Mouse (Mus musculus): ENCODE data around the gene Golt1a. TPM values are rescaled to one million over a fixed set of nuclear protein-coding genes. Genes with fewer than 3 reads are reported as not detected.

Gene Golt1a
- polyA plus RNA-seq, 1 experiment from 2014 or later, result not detected

DNA sequence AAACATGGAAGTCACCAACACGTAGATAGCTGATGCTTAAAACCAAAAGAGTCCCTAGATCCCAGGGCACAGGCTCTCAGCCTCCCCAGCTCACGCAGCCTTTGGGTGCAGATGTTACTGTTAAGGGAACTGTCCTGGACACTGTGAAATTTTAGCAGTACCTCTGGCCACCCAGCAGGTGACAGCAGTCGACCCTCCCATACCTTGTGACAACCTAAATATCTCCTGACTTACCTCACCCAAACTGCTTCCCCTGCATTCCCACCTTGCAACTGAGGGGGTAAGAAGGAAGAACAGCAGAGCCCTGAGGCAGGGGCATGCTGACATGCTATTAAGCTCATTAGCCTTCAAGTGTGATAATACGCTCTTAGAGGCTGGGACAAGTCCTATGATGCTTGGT is 1.6 kb downstream of the Golt1a start:
- no peaks in the 10 kb centered on the region for H3K36me3 ChIP-seq
- no peaks in the 10 kb centered on the region for H3K9me3 ChIP-seq
- WGBS, result 58% methylated on average over 4 of the region's 4 CpGs
- H3K9ac ChIP-seq, result no peak overlapping the region
- H3K4me2 ChIP-seq, result no peak overlapping the region
- H3K4me3 ChIP-seq, result no peak overlapping the region
- H3K27ac ChIP-seq, result 0 out of 2 replicates have a peak overlapping the region, but pooled peaks have one; percentile 69
- H3K4me1 ChIP-seq (replicated peaks), result peaks cover 22% of the 10 kb centered on the region
- H3K27me3 ChIP-seq, result no peaks in the 10 kb centered on the region
- ATAC-seq (ENCODE audit: low FRiP score), result 0 out of 2 replicates have a peak, but pooled peaks have one; percentile 14

DNA sequence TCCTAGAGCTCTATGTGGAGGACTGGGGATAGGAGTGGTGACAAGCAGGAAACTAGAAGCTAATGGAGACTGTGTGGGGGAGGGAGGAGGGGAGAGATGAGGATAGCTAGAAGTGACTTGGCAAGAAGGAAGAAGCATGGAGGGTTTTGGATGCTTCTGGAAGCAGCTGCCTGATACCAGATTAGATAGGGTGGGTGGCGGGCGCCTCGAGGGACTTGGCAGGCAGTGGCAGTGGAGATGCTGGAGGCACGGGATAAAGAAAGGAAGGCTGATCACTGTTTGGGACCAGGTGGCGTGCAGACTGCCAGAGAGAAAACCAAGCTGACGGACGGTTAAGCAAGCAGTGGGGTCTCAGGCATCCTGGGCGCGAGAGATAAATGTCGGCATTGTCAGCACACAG is 2.3 kb downstream of the Golt1a start:
- peak; percentile 40 for ATAC-seq (ENCODE audit: low FRiP score)
- Histone ChIP-seq H3K27me3 (no peaks in the 10 kb centered on the region), H3K4me3 (no peak overlapping the region), H3K9me3 (no peaks in the 10 kb centered on the region), H3K9ac (peak overlapping the region; percentile 39; the same call in 1 of the 2 replicates), H3K27ac (peak overlapping the region; percentile 69), H3K4me1 (replicated peaks) (peaks cover 20% of the 10 kb centered on the region), H3K36me3 (no peaks in the 10 kb centered on the region), H3K4me2 (peak overlapping the region; percentile 31; the same call in 1 of the 2 replicates)
- WGBS, result 16% methylated on average over 10 of the region's 10 CpGs

DNA sequence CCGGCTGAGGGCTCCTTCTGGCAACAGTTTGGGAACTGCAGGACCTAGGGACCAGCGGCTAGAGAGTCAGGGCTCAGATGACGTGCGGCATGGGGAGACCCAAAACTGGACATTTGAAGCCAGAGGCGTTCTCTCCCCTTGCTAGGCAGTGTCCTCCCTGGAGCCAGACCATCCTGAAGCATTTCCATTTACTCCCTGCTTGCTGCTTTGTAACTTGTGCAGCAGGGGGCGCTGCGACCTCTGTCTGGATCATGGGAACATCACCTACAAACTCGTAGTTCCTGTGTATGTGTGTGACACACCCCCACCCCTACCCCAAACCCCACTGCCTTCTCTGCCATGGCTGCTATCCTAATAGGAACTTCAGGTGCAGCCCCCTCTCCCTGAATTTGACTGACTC is 4.8 kb downstream of the Golt1a start:
- no peak overlapping the region for H3K9ac ChIP-seq
- ATAC-seq (ENCODE audit: low FRiP score), result no peak
- H3K27me3 ChIP-seq, result no peaks in the 10 kb centered on the region
- WGBS, result 20% methylated on average over 8 of the region's 8 CpGs
- no peak overlapping the region for H3K4me2 ChIP-seq
- H3K27ac ChIP-seq, result no peak overlapping the region
- H3K36me3 ChIP-seq, result no peaks in the 10 kb centered on the region
- no peak overlapping the region for H3K4me3 ChIP-seq
- H3K9me3 ChIP-seq, result no peaks in the 10 kb centered on the region
- H3K4me1 ChIP-seq (replicated peaks), result peaks cover 19% of the 10 kb centered on the region

DNA sequence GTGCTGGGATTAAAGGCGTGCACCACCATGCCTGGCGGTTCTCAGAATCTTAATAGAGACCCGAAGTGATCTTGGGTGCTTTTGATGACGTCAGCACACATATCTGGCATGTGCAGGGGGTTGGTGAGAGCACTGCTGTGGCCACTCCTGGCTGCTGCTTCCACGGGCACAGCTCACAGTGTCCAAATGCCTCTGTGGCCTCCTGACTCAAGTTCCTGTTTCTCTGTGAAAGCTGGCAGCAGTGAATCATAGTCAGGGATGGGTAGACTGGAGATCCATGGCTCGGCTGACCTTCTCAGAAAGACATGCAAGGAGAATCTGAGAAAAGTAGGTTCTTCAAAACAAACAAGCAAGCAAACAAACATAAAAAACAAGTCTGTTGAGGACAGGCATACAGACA is 6.2 kb downstream of the Golt1a start:
- H3K4me2 ChIP-seq, result no peak overlapping the region
- H3K27me3 ChIP-seq, result no peaks in the 10 kb centered on the region
- H3K27ac ChIP-seq, result no peak overlapping the region
- no peak overlapping the region for H3K9ac ChIP-seq
- no peaks in the 10 kb centered on the region for H3K36me3 ChIP-seq
- H3K4me3 ChIP-seq, result no peak overlapping the region
- H3K4me1 ChIP-seq (replicated peaks), result peaks cover 20% of the 10 kb centered on the region
- no peak for ATAC-seq (ENCODE audit: low FRiP score)
- H3K9me3 ChIP-seq, result no peaks in the 10 kb centered on the region
- WGBS, result 86% methylated on average over 6 of the region's 6 CpGs

DNA sequence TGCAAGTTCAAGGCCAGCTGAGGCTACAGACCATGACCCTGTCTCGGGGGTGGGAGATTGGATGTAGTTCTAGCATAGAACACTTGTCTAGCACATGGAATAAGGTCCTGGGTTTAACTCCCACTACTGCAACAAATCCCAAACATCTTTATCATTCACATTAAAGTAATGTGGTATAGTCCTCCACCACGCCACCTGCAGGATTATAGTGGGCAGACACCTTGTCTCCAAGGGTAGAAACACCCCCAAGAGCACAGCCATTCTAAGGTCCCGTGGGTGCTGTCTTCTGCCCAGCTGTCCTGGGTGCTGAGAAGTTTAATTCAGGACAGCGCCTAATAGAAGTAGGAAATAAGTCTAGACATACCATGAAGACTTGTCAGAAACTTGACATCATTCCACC is 7.0 kb downstream of the Golt1a start:
- Histone ChIP-seq H3K9me3 (no peaks in the 10 kb centered on the region), H3K4me2 (no peak overlapping the region), H3K36me3 (no peaks in the 10 kb centered on the region), H3K4me3 (no peak overlapping the region), H3K4me1 (replicated peaks) (peaks cover 25% of the 10 kb centered on the region), H3K9ac (no peak overlapping the region), H3K27ac (no peak overlapping the region), H3K27me3 (no peaks in the 10 kb centered on the region)
- no peak for ATAC-seq (ENCODE audit: low FRiP score)
- 86% methylated on average over 4 of the region's 4 CpGs for WGBS

DNA sequence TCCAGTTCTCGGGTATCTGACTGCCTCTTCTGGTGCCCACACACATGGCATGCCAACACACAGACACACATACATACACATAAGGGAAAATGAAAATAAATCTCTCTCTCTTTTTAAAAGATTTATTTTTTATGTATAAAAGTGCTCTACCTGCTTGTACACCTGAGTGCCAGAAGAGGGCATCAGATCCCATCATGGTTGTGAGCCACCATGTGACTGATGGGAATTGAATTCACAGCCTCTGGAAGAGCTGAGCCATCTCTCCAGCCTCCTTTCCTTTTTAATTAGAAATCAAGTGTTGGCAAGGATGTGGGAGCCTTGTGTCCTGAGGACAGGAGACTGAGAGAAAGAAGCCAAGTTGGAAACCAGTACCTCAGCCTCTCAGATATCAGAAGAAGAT is 7.5 kb downstream of the Golt1a start:
- Histone ChIP-seq H3K36me3 (no peaks in the 10 kb centered on the region), H3K27me3 (no peaks in the 10 kb centered on the region), H3K4me3 (no peak overlapping the region), H3K4me2 (no peak overlapping the region), H3K9me3 (no peaks in the 10 kb centered on the region), H3K27ac (no peak overlapping the region), H3K9ac (no peak overlapping the region), H3K4me1 (replicated peaks) (peaks cover 20% of the 10 kb centered on the region)
- ATAC-seq (ENCODE audit: low FRiP score), result no peak
- 93% methylated on average over 1 of the region's 1 CpGs for WGBS

DNA sequence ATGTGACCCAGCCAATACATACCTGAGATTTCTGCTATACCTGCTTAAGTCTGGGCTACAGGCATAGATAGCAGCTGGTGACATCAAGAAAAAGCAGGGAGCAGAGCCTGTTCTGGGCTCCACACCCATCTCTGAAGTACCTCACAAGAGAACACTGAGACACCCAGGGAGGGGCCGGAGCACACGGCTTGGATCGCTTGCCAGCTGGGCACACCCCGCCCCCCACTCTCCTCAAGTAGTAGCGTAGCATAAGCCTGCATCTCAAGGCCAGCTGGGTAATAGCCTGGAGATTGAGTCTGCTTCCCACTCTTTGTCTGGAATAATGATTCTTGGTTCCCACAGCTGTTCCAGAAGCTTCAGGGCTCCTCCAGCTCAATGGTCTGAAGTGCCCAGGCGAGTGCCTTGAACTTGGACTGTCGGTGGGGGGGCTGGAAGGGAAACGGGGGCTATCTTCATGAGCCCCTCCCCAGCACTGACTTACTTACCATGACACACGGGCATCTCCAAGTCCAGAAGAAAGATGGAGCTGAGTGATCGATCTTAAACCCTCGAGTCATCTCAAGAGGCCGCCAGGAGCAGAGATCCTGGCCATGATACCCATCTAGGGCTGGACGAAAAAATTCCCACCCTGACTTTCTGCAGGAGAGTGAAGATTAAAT is 11.8 kb downstream of the Golt1a start, which contains the start of gene Kiss1:
Gene Kiss1 (plus strand): TSS at position 609 of the 659 bp plus-strand sequence.
- H3K9ac ChIP-seq, result no peak within 1 kb of the TSS
- no peak within 1 kb of the TSS for H3K4me2 ChIP-seq
- H3K4me1 ChIP-seq (replicated peaks), result peaks cover 19% of the 10 kb centered on the region
- no peaks in the 10 kb centered on the region for H3K36me3 ChIP-seq
- H3K9me3 ChIP-seq, result no peaks in the 10 kb centered on the region
- WGBS, result 80% methylated on average over 13 of the region's 13 CpGs
- no peak within 1 kb of the TSS; the same call in 1 of the 2 replicates for H3K27ac ChIP-seq
- ATAC-seq (ENCODE audit: low FRiP score), result 0 out of 2 replicates have a peak, but pooled peaks have one; percentile 36
- no peak within 1 kb of the TSS for H3K4me3 ChIP-seq
- 0 out of 2 replicates have a peak, but pooled peaks cover 3% of the 10 kb centered on the region for H3K27me3 ChIP-seq

DNA sequence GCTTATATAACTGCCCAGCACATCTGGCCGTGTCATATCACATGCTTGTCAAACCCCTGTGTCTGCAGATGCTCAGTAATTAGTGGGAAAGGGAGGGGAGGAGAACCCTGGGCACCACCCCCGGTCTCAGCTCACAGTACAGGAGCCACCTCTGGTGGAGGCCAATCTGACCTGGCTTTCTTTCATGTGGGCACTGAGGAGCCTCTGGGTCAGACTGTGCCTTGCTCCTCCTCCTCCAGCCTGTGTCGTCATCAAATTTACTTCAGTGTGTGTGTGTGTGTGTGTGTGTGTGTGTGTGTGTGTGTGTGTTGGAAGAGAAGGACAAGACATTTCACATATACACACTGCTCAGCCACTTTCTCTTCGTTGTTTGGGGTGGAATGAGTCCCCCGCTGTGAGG is 13.7 kb downstream of the Golt1a start:
- Histone ChIP-seq H3K36me3 (no peaks in the 10 kb centered on the region), H3K4me2 (no peak overlapping the region), H3K9me3 (no peaks in the 10 kb centered on the region), H3K27me3 (peaks cover 14% of the 10 kb centered on the region), H3K4me1 (replicated peaks) (peaks cover 19% of the 10 kb centered on the region), H3K27ac (no peak overlapping the region; the same call in 1 of the 2 replicates), H3K4me3 (no peak overlapping the region), H3K9ac (no peak overlapping the region)
- WGBS, result 59% methylated on average over 5 of the region's 5 CpGs
- ATAC-seq (ENCODE audit: low FRiP score), result no peak

DNA sequence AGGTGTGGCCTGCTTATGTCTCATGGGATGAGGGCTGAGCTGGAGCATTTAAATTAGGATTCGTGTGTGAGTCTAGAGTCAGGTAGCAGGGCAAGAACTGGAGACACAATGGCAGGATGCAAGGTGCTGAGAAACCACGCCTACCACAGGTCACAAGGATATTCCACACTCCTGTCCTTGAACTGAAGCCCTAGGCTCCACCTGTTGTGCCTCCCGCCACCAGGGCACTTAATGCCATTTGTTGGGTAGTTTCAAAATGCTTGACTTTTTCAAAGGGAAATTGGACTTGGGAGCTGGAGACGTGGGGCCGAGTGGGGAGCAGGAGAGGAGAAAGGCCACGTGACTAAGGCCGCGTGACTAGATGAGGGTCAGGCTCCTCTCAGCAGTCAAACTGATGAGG is 16.4 kb downstream of the Golt1a start:
- Histone ChIP-seq H3K4me2 (no peak overlapping the region), H3K4me1 (replicated peaks) (peaks cover 34% of the 10 kb centered on the region), H3K4me3 (no peak overlapping the region), H3K9ac (no peak overlapping the region), H3K36me3 (no peaks in the 10 kb centered on the region), H3K9me3 (no peaks in the 10 kb centered on the region), H3K27me3 (peaks cover 29% of the 10 kb centered on the region), H3K27ac (no peak overlapping the region)
- ATAC-seq (ENCODE audit: low FRiP score), result no peak
- 88% methylated on average over 8 of the region's 8 CpGs for WGBS

DNA sequence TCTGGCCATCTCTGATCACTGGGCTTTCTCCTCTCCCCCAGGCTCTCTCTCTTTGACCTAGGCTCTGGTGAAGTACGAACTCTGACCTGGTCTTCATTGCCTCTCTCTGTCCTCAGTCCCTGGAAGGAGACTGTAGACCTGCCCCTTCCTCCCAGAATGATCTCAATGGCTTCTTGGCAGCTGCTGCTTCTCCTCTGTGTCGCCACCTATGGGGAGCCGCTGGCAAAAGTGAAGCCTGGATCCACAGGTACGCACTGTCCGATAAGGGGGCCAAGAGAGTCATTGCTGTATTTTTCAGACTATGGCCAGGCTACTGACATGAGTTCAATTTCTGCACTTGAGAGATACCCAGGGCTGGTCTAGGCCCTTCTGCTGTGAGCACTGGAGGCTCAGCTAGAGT is 17.5 kb downstream of the Golt1a start:
- Histone ChIP-seq H3K4me3 (no peak overlapping the region), H3K9me3 (no peaks in the 10 kb centered on the region), H3K27me3 (peaks cover 29% of the 10 kb centered on the region), H3K9ac (no peak overlapping the region), H3K36me3 (no peaks in the 10 kb centered on the region), H3K4me1 (replicated peaks) (peaks cover 36% of the 10 kb centered on the region), H3K27ac (no peak overlapping the region), H3K4me2 (no peak overlapping the region)
- WGBS, result 68% methylated on average over 5 of the region's 5 CpGs
- ATAC-seq (ENCODE audit: low FRiP score), result no peak

DNA sequence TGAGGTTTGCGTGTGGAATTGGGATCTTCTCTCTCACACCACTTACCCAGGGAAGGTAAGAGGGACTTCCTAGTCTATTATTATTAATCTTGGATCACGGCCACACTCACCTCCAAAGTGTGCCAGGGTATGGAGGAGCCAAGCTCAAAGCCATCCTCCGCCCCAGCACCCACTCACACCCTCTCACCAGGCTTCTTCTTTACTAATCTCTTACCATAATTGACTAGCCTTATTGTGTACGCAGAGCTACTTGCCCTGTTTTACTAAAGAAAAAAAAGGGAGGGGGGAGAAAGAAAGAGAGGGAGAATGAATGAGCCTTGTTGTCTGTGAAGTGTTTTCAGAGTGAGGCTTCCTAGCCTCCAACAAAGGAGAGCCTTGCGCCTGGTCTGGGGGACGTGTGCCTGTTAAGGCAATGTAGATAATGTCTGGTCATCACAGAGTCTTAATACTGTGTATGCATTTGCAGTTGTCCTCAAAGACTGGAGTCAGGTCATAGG is 18.7 kb downstream of the Golt1a start:
- Histone ChIP-seq H3K4me3 (no peak overlapping the region), H3K27me3 (peaks cover 29% of the 10 kb centered on the region), H3K27ac (no peak overlapping the region), H3K36me3 (no peaks in the 10 kb centered on the region), H3K4me2 (no peak overlapping the region), H3K9me3 (no peaks in the 10 kb centered on the region), H3K9ac (no peak overlapping the region), H3K4me1 (replicated peaks) (peaks cover 31% of the 10 kb centered on the region)
- 51% methylated on average over 6 of the region's 6 CpGs for WGBS
- ATAC-seq (ENCODE audit: low FRiP score), result no peak

DNA sequence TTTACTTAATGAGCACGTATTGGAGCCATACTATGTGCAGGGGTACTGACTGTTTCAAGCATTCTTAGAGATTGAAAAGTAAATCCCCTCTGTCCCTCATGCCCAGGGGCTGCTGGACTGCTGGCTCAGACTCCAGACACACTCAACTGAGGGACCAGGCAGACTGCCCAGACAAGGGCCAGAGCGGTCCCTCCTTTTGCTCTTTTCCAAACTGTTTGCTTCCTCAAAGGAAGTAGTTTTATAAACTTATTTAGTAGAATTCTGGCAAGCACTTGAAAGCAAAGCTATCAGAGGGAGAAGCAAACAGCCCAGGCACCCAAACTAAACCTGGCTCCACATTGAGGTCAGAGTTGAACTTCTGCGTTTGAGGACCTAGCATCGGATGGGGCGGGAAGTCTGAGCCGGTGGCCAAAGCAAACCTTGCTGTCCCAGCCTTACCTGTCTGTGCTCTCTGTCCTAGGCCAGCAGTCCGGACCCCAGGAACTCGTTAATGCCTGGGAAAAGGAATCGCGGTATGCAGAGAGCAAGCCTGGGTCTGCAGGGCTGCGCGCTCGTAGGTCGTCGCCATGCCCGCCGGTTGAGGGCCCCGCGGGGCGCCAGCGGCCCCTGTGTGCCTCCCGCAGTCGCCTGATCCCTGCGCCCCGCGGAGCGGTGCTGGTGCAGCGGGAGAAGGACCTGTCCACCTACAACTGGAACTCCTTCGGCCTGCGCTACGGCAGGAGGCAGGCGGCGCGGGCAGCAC is 19.5 kb downstream of the Golt1a start:
- no peaks in the 10 kb centered on the region for H3K36me3 ChIP-seq
- no peaks in the 10 kb centered on the region for H3K9me3 ChIP-seq
- H3K27me3 ChIP-seq, result peaks cover 26% of the 10 kb centered on the region
- no peak for ATAC-seq (ENCODE audit: low FRiP score)
- peak overlapping the region; percentile 66 for H3K9ac ChIP-seq
- H3K27ac ChIP-seq, result no peak overlapping the region
- WGBS, result 8% methylated on average over 34 of the region's 34 CpGs
- peak overlapping the region; percentile 58 for H3K4me2 ChIP-seq
- H3K4me1 ChIP-seq (replicated peaks), result peaks cover 31% of the 10 kb centered on the region
- peak overlapping the region; percentile 30 for H3K4me3 ChIP-seq

Data from hindbrain, embryonic 13.5 days (tissue).